ENCODE assay signal across 13 mouse cellular contexts in genomic region chr4:67853001-67853400, GRCm38 (mm10).
DNase-seq lines count a peak whose midpoint lies in the region.
"Had no signal": no experiment of that assay in that cellular context is flagged by ENCODE, and none has a peak within 500 bp of the region (broad histone marks: within the 10 kb centered on the region; RNA-seq: fewer than 3 reads in every experiment).

No protein-coding gene starts in this region.

- peak; percentile 15 to 66 for DNase-seq in frontal cortex, adult 2 months (ENCODE audit: extremely low spot score in 1 of 2, low spot score in 1 of 2)
- DNase-seq in frontal cortex, postnatal 14 days (ENCODE audit: low spot score in 2 of 2): no peak
- DNase-seq in brain, adult 2 months (ENCODE audit: low read depth, low spot score): peak; percentile 82
- peak; percentile 10 to 38 for DNase-seq in frontal cortex, postnatal 36 days (ENCODE audit: low spot score in 2 of 2)
- peak; percentile 82 for DNase-seq in telencephalon, adult 2 months (ENCODE audit: low read depth, low spot score)
- no peak for DNase-seq in heart, postnatal 36 days
- DNase-seq: adrenal gland, adult 2 months; adrenal gland, postnatal 25 days; cerebellum, adult 11 months; cerebellum, adult 8-10 months; gastrocnemius, postnatal 10 days; heart, adult 18-20 months; heart, postnatal 10 days had no signal

- intact Hi-C loops in heart, postnatal 36 days (cut with DNase I): no loop called here

Comparison
In these comparisons a context has a peak if more than half of its experiments do, and no peak if none do; other contexts are left out.
1. DNase-seq: peak in frontal cortex, adult 2 months (2 of 2), brain, adult 2 months (single experiment), frontal cortex, postnatal 36 days (2 of 2) and telencephalon, adult 2 months (single experiment); none in frontal cortex, postnatal 14 days (0 of 2) and heart, postnatal 36 days (0 of 2).